Mouse (Mus musculus) c-Kit-positive CD71-positive TER-119-negative erythroid progenitor cells, embryonic 14.5 days (primary cell): ENCODE results near the gene Inppl1.

Experiments
- DNase-seq: peaks from one replicate; pipeline ENCODE4 v3.0.0-alpha.2; 2013; ENCODE audit warnings: low read depth

Inppl1 gene

DNA sequence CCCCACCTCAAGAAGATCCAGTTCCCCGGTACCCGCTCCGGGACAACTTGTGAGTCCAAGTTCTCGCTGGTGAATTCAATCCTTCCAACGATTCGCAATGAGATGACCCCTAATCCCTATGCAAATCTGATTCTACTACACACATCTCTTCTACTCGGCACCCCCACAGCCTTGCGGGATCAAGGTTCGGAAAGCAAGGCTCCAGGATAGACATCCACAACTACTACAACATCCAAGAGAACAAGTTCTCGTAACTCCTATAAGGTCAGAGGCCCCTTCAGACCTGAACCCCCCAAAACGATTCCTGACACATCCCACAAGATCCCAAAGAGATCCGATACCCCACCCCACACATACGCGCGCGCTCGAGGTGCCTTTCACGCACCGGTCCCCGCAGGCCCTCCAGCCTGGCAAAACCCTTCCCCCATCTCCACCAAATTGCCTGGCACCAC lies 849 bp downstream of the Inppl1 start:
- no peak for DNase-seq

DNA sequence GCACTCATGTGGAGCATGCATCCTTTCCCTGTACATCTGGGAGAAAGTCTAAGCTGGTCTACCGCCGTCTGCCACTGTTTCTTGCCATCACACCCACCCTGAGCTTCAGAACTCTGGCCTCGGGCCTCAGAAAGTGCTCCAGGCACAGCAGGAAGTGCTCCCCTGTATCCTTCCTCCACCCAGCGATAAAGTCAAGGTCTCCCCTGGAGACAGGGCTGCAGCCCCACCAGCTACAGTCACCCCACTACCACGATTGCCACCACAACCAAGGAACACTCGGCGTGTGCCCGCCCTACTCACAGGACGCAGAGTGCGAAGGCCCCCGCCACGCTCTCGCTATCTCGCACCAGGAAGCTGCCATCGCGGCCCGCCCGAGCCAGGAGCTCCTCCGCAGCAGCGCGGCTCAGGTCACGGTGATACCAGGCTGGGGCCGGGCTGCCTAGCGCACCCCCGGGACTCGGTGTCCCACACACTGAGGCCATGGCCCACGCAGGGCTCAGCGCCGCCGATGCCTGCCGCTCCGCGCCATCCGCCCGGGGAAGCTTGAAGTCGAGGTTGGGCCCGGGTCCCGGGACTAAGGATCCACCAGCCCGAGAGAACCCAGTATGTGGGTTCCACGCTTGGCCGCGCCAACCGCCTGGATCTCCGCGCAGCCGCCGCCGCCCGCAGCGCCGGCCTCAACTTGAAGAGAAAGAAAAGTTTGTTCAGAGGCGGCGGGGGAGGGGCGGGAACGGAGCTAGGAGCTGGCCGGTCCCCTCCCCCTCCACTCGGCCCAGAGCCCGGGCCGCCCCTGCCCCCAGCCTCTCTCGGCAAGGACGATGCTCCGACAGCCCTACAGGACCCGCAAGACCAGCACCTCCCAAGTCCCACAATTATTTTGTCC lies 1.5 kb downstream of the Inppl1 start:
- peak; percentile 17 for DNase-seq

DNA sequence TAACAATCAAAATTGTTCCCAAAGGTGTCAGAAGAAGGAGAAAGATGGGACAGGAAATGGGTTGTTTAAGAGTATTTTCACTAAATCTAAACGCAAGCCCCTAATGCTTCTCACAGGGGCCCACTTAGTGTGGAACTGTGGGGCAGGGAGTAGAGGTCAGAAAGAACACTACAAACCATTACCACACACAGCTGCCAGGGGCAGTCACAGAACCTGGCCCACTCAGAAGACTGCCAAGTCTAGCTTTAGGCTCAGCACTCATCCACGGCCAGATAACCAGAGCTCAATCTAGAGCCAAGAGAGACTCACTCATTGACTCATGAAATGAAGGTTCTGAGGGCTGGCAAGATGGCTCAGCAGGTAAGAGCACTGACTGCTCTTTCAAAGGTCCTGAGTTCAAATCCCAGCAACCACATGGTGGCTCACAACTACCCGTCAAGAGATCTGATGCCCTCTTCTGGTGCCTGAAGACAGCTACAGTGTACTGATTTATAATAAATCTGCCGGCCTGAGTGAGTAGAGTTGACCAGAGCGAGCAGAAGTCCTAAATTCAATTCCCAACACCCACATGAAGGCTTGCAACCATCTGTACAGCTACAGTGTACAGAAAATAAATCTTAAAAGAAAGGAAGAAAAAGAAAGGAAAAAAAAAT lies 2.4 kb downstream of the Inppl1 start:
- DNase-seq = no peak

GRCm38 (mm10) chr7:101834903-101835302 lies 3.1 kb downstream of the Inppl1 start:
- DNase-seq = no peak

DNA sequence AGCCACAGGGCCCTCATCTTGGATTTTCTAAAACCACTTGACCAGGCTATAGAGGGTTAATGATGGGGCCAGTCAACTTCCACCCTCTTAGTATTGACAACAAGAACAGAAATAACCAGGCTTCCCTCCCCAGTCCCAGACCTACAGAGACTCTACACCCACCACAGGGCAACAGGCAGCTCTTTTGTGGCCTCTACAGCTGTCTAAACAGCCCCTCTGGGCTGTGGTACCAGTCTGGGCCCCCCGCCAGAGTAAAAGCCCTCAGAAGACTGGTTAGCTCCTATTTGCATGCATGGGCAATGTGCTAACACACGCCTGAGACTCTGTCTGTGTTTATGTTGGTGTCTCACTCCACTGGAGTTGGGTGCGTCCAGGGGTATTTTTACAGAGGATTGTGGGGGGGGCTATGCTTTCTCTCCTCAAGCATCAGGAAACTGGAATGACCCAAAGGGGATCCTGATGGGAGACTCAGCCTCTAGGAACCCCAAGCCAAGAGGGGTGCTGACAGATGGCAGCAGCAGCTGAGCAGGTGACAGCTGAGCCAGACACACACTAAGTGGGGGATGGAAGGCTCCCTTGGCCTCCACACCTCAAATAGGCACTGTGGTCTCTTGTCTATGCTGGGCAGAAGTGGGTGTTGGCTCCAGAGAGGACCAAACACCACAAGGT lies 4.0 kb downstream of the Inppl1 start:
- no peak for DNase-seq

DNA sequence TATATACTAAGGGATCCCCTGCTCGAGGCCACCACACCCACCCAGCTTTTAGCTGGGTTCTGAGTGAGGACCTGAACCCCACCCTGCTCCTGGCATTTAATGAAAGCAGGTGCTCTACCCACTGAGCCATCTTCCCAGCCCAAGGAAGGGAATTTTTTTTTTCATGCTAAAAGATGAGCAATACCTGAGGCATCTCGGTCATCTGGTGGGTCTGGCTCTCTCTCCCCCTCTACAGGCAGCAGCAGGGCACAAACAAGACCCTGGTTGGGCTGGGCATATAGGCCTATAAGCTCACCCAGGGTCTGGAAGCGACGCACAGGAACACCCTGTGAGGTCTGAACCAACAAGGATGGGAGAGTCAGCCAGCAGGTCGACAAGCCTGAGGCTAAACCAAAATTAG lies 4.7 kb downstream of the Inppl1 start:
- DNase-seq = no peak

- DNase-seq = no peak
Measured at GRCm38 (mm10) chr7:101832372-101832771, 5.7 kb downstream of the Inppl1 start.

GRCm38 (mm10) chr7:101831437-101831836 lies 6.6 kb downstream of the Inppl1 start:
- no peak for DNase-seq

- no peak for DNase-seq
Measured at GRCm38 (mm10) chr7:101830373-101830772, 7.7 kb downstream of the Inppl1 start.

GRCm38 (mm10) chr7:101823758-101824630 lies 14.0 kb downstream of the Inppl1 start:
- DNase-seq = no peak

- DNase-seq = no peak
Measured at GRCm38 (mm10) chr7:101822836-101823757, 14.9 kb downstream of the Inppl1 start.

DNA sequence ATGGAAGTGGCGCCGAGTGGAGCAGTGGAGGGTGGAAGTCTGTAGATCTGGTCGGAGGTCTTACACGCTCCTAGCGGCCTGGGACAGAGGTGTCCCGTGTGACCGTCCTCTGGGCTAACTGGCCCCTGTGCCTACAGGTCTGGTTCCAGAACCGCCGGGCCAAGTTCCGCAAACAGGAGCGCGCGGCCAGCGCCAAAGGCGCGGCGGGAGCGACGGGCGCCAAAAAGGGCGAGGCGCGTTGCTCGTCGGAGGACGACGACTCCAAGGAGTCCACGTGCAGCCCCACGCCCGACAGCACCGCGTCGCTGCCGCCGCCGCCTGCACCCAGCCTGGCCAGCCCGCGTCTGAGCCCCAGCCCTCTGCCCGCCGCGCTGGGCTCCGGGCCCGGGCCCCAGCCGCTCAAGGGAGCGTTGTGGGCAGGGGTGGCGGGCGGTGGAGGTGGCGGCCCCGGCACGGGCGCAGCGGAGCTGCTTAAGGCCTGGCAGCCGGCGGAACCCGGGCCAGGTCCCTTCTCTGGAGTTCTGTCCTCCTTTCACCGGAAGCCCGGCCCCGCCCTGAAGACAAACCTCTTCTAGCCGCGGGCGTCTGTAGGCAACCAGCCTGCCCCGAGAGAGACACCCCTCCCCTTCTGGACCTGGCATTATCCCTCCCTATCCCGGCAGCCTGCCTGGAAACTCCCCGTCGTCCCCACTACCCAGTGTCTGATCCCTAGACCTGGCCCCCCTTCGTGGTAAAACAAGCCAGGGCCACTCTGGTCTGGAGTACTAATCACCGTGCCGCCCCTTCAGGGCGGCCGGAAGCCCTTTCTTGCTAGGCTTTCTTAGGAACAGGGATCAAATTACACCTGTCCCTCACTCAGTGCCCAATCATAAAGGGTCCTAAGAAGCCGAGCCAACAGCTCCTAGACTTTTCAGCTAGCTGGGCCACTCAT lies 16.2 kb downstream of the Inppl1 start:
- DNase-seq = no peak

GRCm38 (mm10) chr7:101820295-101821030 lies 17.6 kb downstream of the Inppl1 start:
- DNase-seq = no peak

- no peak for DNase-seq
Measured at GRCm38 (mm10) chr7:101817861-101818401, 20.1 kb downstream of the Inppl1 start, which contains the start of gene Phox2a. Gene Phox2a (plus strand): TSS chr7:101818313.

- no peak for DNase-seq
Measured at GRCm38 (mm10) chr7:101777053-101777452, 61.0 kb downstream of the Inppl1 start.

DNA sequence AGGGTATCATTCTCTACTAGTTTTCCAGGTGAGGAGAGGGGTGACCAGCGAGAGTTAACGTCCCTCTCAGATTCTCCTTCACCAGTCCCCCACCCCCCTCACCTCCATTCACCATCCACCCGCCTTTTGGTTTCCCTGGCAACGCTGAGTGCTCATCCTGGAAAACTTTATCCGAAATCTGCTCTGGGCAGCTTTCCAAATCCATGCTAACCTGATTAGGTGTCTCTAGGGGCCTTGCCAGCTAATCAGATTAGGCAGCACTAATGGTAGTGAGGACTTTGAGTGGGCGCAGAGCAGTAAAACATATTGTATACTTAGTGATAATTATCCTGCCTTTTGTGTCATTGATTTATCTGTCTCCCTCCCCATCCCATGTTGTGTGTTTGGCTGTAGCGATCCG lies 65.3 kb downstream of the Inppl1 start:
- DNase-seq = no peak
